Mouse (Mus musculus): ENCODE measurements around the gene 2010300C02Rik.

GRCm38 (mm10) chr1:37735932-37736331 is 16.0 kb upstream of the 2010300C02Rik start:
- TF ChIP-seq GATA1 (IDR thresholded peaks at IDR 0.05; ENCODE audit: borderline replicate concordance, low read length) (no peak), FLI1 (IDR thresholded peaks at IDR 0.05; ENCODE audit: low read length) (no peak)
